ENCODE assay signal across 8 mouse cellular contexts in the genomic region with DNA sequence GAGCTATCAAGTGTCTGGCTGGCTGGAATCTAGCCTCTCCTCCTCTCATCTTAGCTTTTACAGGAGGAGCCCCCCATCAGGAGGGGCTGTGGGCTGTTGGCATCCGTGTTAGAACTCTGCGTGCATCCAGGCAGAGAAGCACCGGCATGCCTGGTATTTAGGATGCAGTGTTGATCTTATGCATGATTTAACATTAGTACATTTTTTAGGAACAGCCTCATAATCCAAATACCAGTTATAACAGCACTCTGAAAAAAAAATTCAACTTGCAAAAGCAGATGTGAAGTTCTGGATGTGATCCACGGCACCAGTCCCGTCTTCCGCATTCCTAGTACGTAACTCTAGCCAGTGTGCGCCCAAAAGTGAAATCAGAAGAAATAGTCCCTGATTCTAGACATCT. TPM values are rescaled to one million over a fixed set of nuclear protein-coding genes. Genes with fewer than 3 reads are reported as not detected.
A peak's percentile ranks its signal among the peaks of the same experiment; 100 is the strongest.
DNase-seq lines count a peak whose midpoint lies in the region; ATAC-seq lines count a peak whose summit lies in the region.

No protein-coding gene starts in this region.

- H3K9me3 ChIP-seq in kidney, embryonic 16.5 days (ENCODE audit: low read length) = no peaks in the 10 kb centered on the region

- H3K36me3 ChIP-seq in kidney, embryonic 16.5 days (ENCODE audit: insufficient read depth, low read length) = no peaks in the 10 kb centered on the region

- H3K27ac ChIP-seq in kidney, embryonic 16.5 days (ENCODE audit: low read length) = 0 out of 2 replicates have a peak overlapping the region, but pooled peaks have one; percentile 9

- H3K4me1 ChIP-seq in kidney, embryonic 16.5 days (ENCODE audit: insufficient read depth, low read length) = peaks cover 6% of the 10 kb centered on the region; the same call in 1 of the 2 replicates

- no peaks in the 10 kb centered on the region for H3K27me3 ChIP-seq in kidney, embryonic 16.5 days (ENCODE audit: insufficient read depth, low read length)

- H3K4me2 ChIP-seq in kidney, embryonic 16.5 days (replicated peaks; ENCODE audit: low read depth, low read length) = no peak overlapping the region

- no peak overlapping the region for H3K9ac ChIP-seq in kidney, embryonic 16.5 days (replicated peaks; ENCODE audit: low read length)

- peak; percentile 68 for DNase-seq in heart, adult 8-10 months (ENCODE audit: low spot score)
- DNase-seq in heart, postnatal 36 days = no peak
- DNase-seq in gastrocnemius, adult 8-10 months (ENCODE audit: low spot score in 2 of 2) = peak; percentile 15 to 57
- DNase-seq in skeletal muscle tissue, adult 2 months (ENCODE audit: low read depth, low spot score) = peak; percentile 81
- no peak for DNase-seq in thymus, postnatal 36 days
- no peak for DNase-seq in left cerebral cortex, postnatal 25 days (ENCODE audit: low spot score in 2 of 2)

- WGBS in kidney, embryonic 16.5 days = 49% methylated on average over 8 of the region's 8 CpGs

- H3K4me3 ChIP-seq in kidney, embryonic 16.5 days (ENCODE audit: low read length) = no peak overlapping the region

- no peak for ATAC-seq in kidney, embryonic 16.5 days (ENCODE audit: low FRiP score, low TSS enrichment)
- no peak for ATAC-seq in activated CD4-positive, CD25-positive, alpha-beta regulatory T cell, adult 4 months

- intact Hi-C loops in heart, postnatal 36 days (cut with DNase I) = no loop called here
- intact Hi-C loops in left cerebral cortex, postnatal 25 days (cut with DNase I) = no loop called here

RNA-seq across cellular contexts. Expression of gene Ankrd55, which starts 52.0 kb away (rescaled TPM):
- 1 to 10 TPM; 1.6 to 2.7 (median 2.4) TPM for total RNA-seq in heart, adult 8-10 months (2022)
- under 1 TPM; 0.92 to 1.00 TPM for total RNA-seq in heart, postnatal 36 days (2021)
- total RNA-seq in gastrocnemius, adult 8-10 months (2022) = under 1 TPM in 1 of 4 experiments, not detected in 3; 0.11 TPM
- 0.27 and 0.30 TPM in 2 replicates for polyA plus RNA-seq in kidney, embryonic 16.5 days (2015; fragmentation: Nextera tagmentation; extraction: Ambion mirVana)
- polyA plus RNA-seq in activated CD4-positive, CD25-positive, alpha-beta regulatory T cell, adult 4 months (2017; shearing (Covaris generic)) = 10 to 100 TPM in 1 of 2 experiments, 1 to 10 TPM in 1; 8.3 to 15.4 TPM
- total RNA-seq in left cerebral cortex, postnatal 25 days (2021) = 1 to 10 TPM; 3.2 to 3.8 TPM

Comparison
In these comparisons a context has a peak if more than half of its experiments do, and no peak if none do; other contexts are left out.
1. DNase-seq: peak in heart, adult 8-10 months (single experiment), gastrocnemius, adult 8-10 months (2 of 2) and skeletal muscle tissue, adult 2 months (single experiment); none in heart, postnatal 36 days (0 of 2), thymus, postnatal 36 days (0 of 2) and left cerebral cortex, postnatal 25 days (0 of 2).